Mouse (Mus musculus) CH12.LX (cell line): ENCODE results near the gene Ilf2.

Experiments
- CTCF ChIP-seq, 2 experiments: IDR thresholded peaks in 1 of 2; conservative IDR thresholded peaks in 1 of 2; 2 replicates each; pipeline ENCODE4 v1.5.1; 2011 to 2012; ENCODE audit warnings: low read depth in 2 of 2, low read length in 2 of 2, improper control_type of control experiment in 1 of 2, inconsistent platforms in 1 of 2, mild to moderate bottlenecking in 1 of 2, moderate library complexity in 1 of 2
- EP300 ChIP-seq: IDR thresholded peaks from 2 replicates; pipeline ENCODE4 v1.6.1; 2011; ENCODE audit warnings: low read length, improper control_type of control experiment
- HCFC1 ChIP-seq: IDR thresholded peaks from 2 replicates; pipeline ENCODE4 v1.6.1; 2012; ENCODE audit warnings: low read depth, mild to moderate bottlenecking, inconsistent platforms, low read length, improper control_type of control experiment
- JUN ChIP-seq: IDR thresholded peaks from 2 replicates; pipeline ENCODE4 v1.6.1; 2011; ENCODE audit warnings: low read depth, mild to moderate bottlenecking, low read length, improper control_type of control experiment, moderate library complexity; ENCODE audit not compliant: insufficient read depth
- MAFK ChIP-seq: IDR thresholded peaks from 2 replicates; pipeline ENCODE4 v1.6.1; 2011; ENCODE audit warnings: low read length, improper control_type of control experiment; ENCODE audit not compliant: insufficient replicate concordance
- MXI1 ChIP-seq: IDR thresholded peaks from 2 replicates; pipeline ENCODE4 v1.6.1; 2011; ENCODE audit warnings: mild to moderate bottlenecking, low read depth, low read length, improper control_type of control experiment
- POLR2A ChIP-seq: IDR thresholded peaks from 2 replicates; pipeline ENCODE4 v1.6.1; 2011; ENCODE audit warnings: low read depth, mild to moderate bottlenecking, improper control_type of control experiment, low read length
- UBTF ChIP-seq: IDR thresholded peaks from 2 replicates; pipeline ENCODE4 v1.6.1; 2012; ENCODE audit warnings: low read depth, mild to moderate bottlenecking, inconsistent platforms, low read length, improper control_type of control experiment, moderate library complexity
- ZMIZ1 ChIP-seq: IDR thresholded peaks from 2 replicates; pipeline ENCODE4 v1.6.1; 2012; ENCODE audit warnings: low read depth, mild to moderate bottlenecking, inconsistent platforms, low read length, improper control_type of control experiment

DNA sequence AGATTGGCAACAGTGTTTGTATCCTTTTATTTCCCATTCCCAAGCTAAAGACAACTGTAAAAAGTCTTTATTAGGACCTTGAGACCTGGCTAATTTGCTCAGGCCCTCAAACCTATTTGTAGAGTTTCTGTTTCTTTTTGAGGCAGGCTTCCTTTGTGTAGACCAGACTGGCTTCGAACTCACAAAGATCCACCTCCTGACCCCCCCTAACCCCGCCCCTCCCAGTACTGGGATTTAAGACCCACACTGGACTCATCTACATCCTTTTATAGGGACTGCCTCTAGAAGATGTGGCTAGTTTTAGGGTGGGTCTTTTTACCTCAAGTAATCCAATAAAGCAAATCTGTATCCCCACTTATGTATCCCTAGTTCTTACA lies 33.8 kb downstream of the Ilf2 start:
- TF ChIP-seq POLR2A (no peak), JUN (no peak), HCFC1 (no peak), CTCF (conservative IDR thresholded peaks at IDR 0.05 in 1 of 2, IDR thresholded peaks at IDR 0.05 in 1 of 2; ENCODE audit: low read depth in 2 of 2, low read length in 2 of 2) (no peak), MXI1 (no peak), UBTF (no peak), EP300 (no peak), MAFK (no peak), ZMIZ1 (no peak)
